Mouse (Mus musculus) CH12.LX (cell line): ENCODE results near the gene Sik3. TPM values are rescaled to one million over a fixed set of nuclear protein-coding genes. Genes with fewer than 3 reads are reported as not detected.

Experiments
- DNase-seq: peaks from one replicate; pipeline ENCODE4 v3.0.0-alpha.2; 2013; ENCODE audit errors: extremely low read depth
- H3K27ac ChIP-seq: 2 replicates; pipeline ENCODE4 v1.5.1; 2012; ENCODE audit warnings: low read depth, mild to moderate bottlenecking, control low read depth, moderate library complexity; ENCODE audit not compliant: insufficient read depth
- H3K27me3 ChIP-seq: replicated peaks from 2 replicates; pipeline ENCODE3; 2012; ENCODE audit warnings: inconsistent platforms
- H3K36me3 ChIP-seq, 2 experiments: replicated peaks in 1 of 2; 2 replicates each; pipeline versions ENCODE3 to v1.6.1; 2012; ENCODE audit warnings: inconsistent platforms in 1 of 2, low read length in 1 of 2, mild to moderate bottlenecking in 1 of 2, mixed read lengths in 1 of 2, moderate library complexity in 1 of 2; ENCODE audit not compliant: control insufficient read depth in 1 of 2, insufficient read depth in 1 of 2
- H3K4me1 ChIP-seq, 2 experiments: 2 replicates each; pipeline ENCODE4 v1.6.1; 2012; ENCODE audit warnings: inconsistent platforms in 1 of 2, moderate library complexity in 1 of 2; ENCODE audit not compliant: insufficient read depth in 2 of 2, control insufficient read depth in 1 of 2
- H3K4me2 ChIP-seq: 2 replicates; pipeline ENCODE4 v1.6.1; 2012; ENCODE audit warnings: low read depth, mild to moderate bottlenecking, control low read depth; ENCODE audit not compliant: poor library complexity, insufficient read depth, severe bottlenecking
- H3K4me3 ChIP-seq, 3 experiments: fragments of 150-350 bp in 1 of 3; sonication (generic) in 1 of 3; replicated peaks in 1 of 3; 2 replicates each; pipeline versions ENCODE3 to v1.5.1; 2011 to 2012; ENCODE audit warnings: low read depth in 2 of 3, low read length in 2 of 3, mild to moderate bottlenecking in 2 of 3, moderate library complexity in 2 of 3, control low read depth in 1 of 3, improper control_type of control experiment in 1 of 3, inconsistent platforms in 1 of 3, mixed read lengths in 1 of 3; ENCODE audit not compliant: poor library complexity in 1 of 3
- H3K79me2 ChIP-seq: replicated peaks from 2 replicates; pipeline ENCODE4 v1.6.1; 2012; ENCODE audit warnings: mild to moderate bottlenecking, moderate library complexity; ENCODE audit not compliant: control insufficient read depth, poor library complexity, insufficient read depth, severe bottlenecking; ENCODE audit errors: extremely low read depth
- H3K9ac ChIP-seq: 2 replicates; pipeline ENCODE4 v1.6.1; 2012; ENCODE audit warnings: low read depth, mild to moderate bottlenecking, control low read depth, moderate library complexity; ENCODE audit not compliant: insufficient read depth
- H3K9me3 ChIP-seq: replicated peaks from 2 replicates; pipeline ENCODE3; 2012; ENCODE audit warnings: low read length, inconsistent platforms, mixed read lengths
- BHLHE40 ChIP-seq: IDR thresholded peaks from 2 replicates; pipeline ENCODE4 v1.6.1; 2011; ENCODE audit warnings: mild to moderate bottlenecking, low read depth, low read length, improper control_type of control experiment
- CHD1 ChIP-seq: IDR thresholded peaks from 2 replicates; pipeline ENCODE4 v1.6.1; 2012; ENCODE audit warnings: low read depth, low read length, improper control_type of control experiment, inconsistent platforms
- CHD2 ChIP-seq: IDR thresholded peaks from 2 replicates; pipeline ENCODE4 v1.6.1; 2011; ENCODE audit warnings: low read length, improper control_type of control experiment
- ELF1 ChIP-seq: IDR thresholded peaks from 2 replicates; pipeline ENCODE4 v1.6.1; 2014; ENCODE audit warnings: low read depth, mild to moderate bottlenecking, inconsistent platforms, low read length, improper control_type of control experiment
- EP300 ChIP-seq: IDR thresholded peaks from 2 replicates; pipeline ENCODE4 v1.6.1; 2011; ENCODE audit warnings: low read length, improper control_type of control experiment
- ETS1 ChIP-seq: conservative IDR thresholded peaks from 2 replicates; pipeline ENCODE4 v1.6.1; 2012; ENCODE audit warnings: low read depth, mild to moderate bottlenecking, inconsistent platforms, low read length, improper control_type of control experiment, moderate library complexity
- HCFC1 ChIP-seq: IDR thresholded peaks from 2 replicates; pipeline ENCODE4 v1.6.1; 2012; ENCODE audit warnings: low read depth, mild to moderate bottlenecking, inconsistent platforms, low read length, improper control_type of control experiment
- IRF4 ChIP-seq: IDR thresholded peaks from 2 replicates; pipeline ENCODE4 v1.6.1; 2014; ENCODE audit warnings: low read depth, mild to moderate bottlenecking, inconsistent platforms, low read length, improper control_type of control experiment
- JUN ChIP-seq: IDR thresholded peaks from 2 replicates; pipeline ENCODE4 v1.6.1; 2011; ENCODE audit warnings: low read depth, mild to moderate bottlenecking, low read length, improper control_type of control experiment, moderate library complexity; ENCODE audit not compliant: insufficient read depth
- JUND ChIP-seq: conservative IDR thresholded peaks from 2 replicates; pipeline ENCODE4 v1.6.1; 2011; ENCODE audit warnings: low read depth, low read length, improper control_type of control experiment
- KAT2A ChIP-seq: IDR thresholded peaks from 2 replicates; pipeline ENCODE4 v1.6.1; 2012; ENCODE audit warnings: low read length, improper control_type of control experiment, inconsistent platforms; ENCODE audit not compliant: insufficient replicate concordance
- MAFK ChIP-seq: IDR thresholded peaks from 2 replicates; pipeline ENCODE4 v1.6.1; 2011; ENCODE audit warnings: low read length, improper control_type of control experiment; ENCODE audit not compliant: insufficient replicate concordance
- MAZ ChIP-seq: IDR thresholded peaks from 2 replicates; pipeline ENCODE4 v1.6.1; 2012; ENCODE audit warnings: low read depth, mild to moderate bottlenecking, inconsistent platforms, low read length, improper control_type of control experiment, moderate library complexity
- MEF2A ChIP-seq: IDR thresholded peaks from 2 replicates; pipeline ENCODE4 v1.6.1; 2014; ENCODE audit warnings: low read depth, mild to moderate bottlenecking, inconsistent platforms, low read length, improper control_type of control experiment, borderline replicate concordance
- MXI1 ChIP-seq: IDR thresholded peaks from 2 replicates; pipeline ENCODE4 v1.6.1; 2011; ENCODE audit warnings: mild to moderate bottlenecking, low read depth, low read length, improper control_type of control experiment
- MYC ChIP-seq: IDR thresholded peaks from 2 replicates; pipeline ENCODE4 v1.6.1; 2011; ENCODE audit warnings: low read depth, mild to moderate bottlenecking, improper control_type of control experiment, low read length
- NELFE ChIP-seq: IDR thresholded peaks from 2 replicates; pipeline ENCODE4 v1.6.1; 2011; ENCODE audit warnings: low read depth, low read length, improper control_type of control experiment
- NRF1 ChIP-seq: IDR thresholded peaks from 2 replicates; pipeline ENCODE4 v1.6.1; 2014; ENCODE audit warnings: low read depth, mild to moderate bottlenecking, inconsistent platforms, low read length, improper control_type of control experiment, moderate library complexity
- PAX5 ChIP-seq: IDR thresholded peaks from 2 replicates; pipeline ENCODE4 v1.6.1; 2012; ENCODE audit warnings: low read length, inconsistent platforms, mixed read lengths
- POLR2A ChIP-seq: IDR thresholded peaks from 2 replicates; pipeline ENCODE4 v1.6.1; 2011; ENCODE audit warnings: low read depth, mild to moderate bottlenecking, improper control_type of control experiment, low read length
- RAD21 ChIP-seq: IDR thresholded peaks from 2 replicates; pipeline ENCODE4 v1.6.1; 2011; ENCODE audit warnings: low read depth, mild to moderate bottlenecking, low read length, improper control_type of control experiment, moderate library complexity
- RCOR1 ChIP-seq: conservative IDR thresholded peaks from 2 replicates; pipeline ENCODE4 v1.6.1; 2012; ENCODE audit warnings: low read depth, mild to moderate bottlenecking, inconsistent platforms, low read length, improper control_type of control experiment
- SIN3A ChIP-seq: IDR thresholded peaks from 2 replicates; pipeline ENCODE4 v1.6.1; 2012; ENCODE audit warnings: low read length, improper control_type of control experiment, inconsistent platforms
- SMC3 ChIP-seq: IDR thresholded peaks from 2 replicates; pipeline ENCODE4 v1.6.1; 2011; ENCODE audit warnings: low read depth, low read length, improper control_type of control experiment
- TBP ChIP-seq: conservative IDR thresholded peaks from 2 replicates; pipeline ENCODE4 v1.6.1; 2011; ENCODE audit warnings: low read depth, low read length, improper control_type of control experiment
- TCF12 ChIP-seq: IDR thresholded peaks from 2 replicates; pipeline ENCODE4 v1.6.1; 2014; ENCODE audit warnings: low read depth, mild to moderate bottlenecking, inconsistent platforms, low read length, improper control_type of control experiment
- UBTF ChIP-seq: IDR thresholded peaks from 2 replicates; pipeline ENCODE4 v1.6.1; 2012; ENCODE audit warnings: low read depth, mild to moderate bottlenecking, inconsistent platforms, low read length, improper control_type of control experiment, moderate library complexity
- USF1 ChIP-seq: IDR thresholded peaks from 2 replicates; pipeline ENCODE4 v1.6.1; 2014; ENCODE audit warnings: low read depth, mild to moderate bottlenecking, inconsistent platforms, low read length, improper control_type of control experiment
- USF2 ChIP-seq: conservative IDR thresholded peaks from 2 replicates; pipeline ENCODE4 v1.6.1; 2011; ENCODE audit warnings: low read depth, low read length, improper control_type of control experiment
- ZMIZ1 ChIP-seq: IDR thresholded peaks from 2 replicates; pipeline ENCODE4 v1.6.1; 2012; ENCODE audit warnings: low read depth, mild to moderate bottlenecking, inconsistent platforms, low read length, improper control_type of control experiment
- ZNF384 ChIP-seq: IDR thresholded peaks from 2 replicates; pipeline ENCODE4 v1.6.1; 2012; ENCODE audit warnings: low read depth, low read length, improper control_type of control experiment, inconsistent platforms
- dilution Hi-C: fragments of 300-500 bp; cut with MboI; formaldehyde crosslinking; loops from 2 replicates; pipeline ENCODE4 v1.14.3; 2020; ENCODE audit warnings: low sequenced_read_pairs; ENCODE audit not compliant: extremely low pct_unique_long_range_greater_than_20kb, extremely low pct_ligation_motif_present
- in situ Hi-C: fragments of 300-500 bp; cut with MboI; formaldehyde crosslinking; loops from 3 replicates; pipeline ENCODE4 v1.14.3; 2019; ENCODE audit warnings: low sequenced_read_pairs, low pct_ligation_motif_present, low pct_unique_long_range_greater_than_20kb, mixed read lengths
- polyA plus RNA-seq: library from polyadenylated mRNA; unstranded; fragments of >175 nt; gene quantifications from 2 replicates; pipeline ENCODE4 v1.2.1, GENCODE M21; 2012; ENCODE audit warnings: low read depth; ENCODE audit not compliant: insufficient read length
- total RNA-seq, 2 experiments: library from RNA; depleted of rRNA; stranded (reverse); fragments of 300-350 nt in 1 of 2; fragments of >200 nt in 1 of 2; gene quantifications; 2 replicates each; pipeline ENCODE4 v1.2.3; 2012 to 2014

The Sik3 gene
- total and polyA plus RNA-seq, 3 experiments: 14.9 to 29.8 (median 21.4) TPM

GRCm38 (mm10) chr9:46172953-46173352 is 160.3 kb downstream of the Sik3 start:
- dilution Hi-C loops: no loop called here
- Histone ChIP-seq H3K79me2 (no peaks in the 10 kb centered on the region; the same call in 1 of the 2 replicates), H3K4me3 (peak overlapping the region in 1 of 3 experiments; percentile 20), H3K27me3 (no peaks in the 10 kb centered on the region), H3K9me3 (no peaks in the 10 kb centered on the region), H3K4me2 (peak overlapping the region; percentile 80), H3K27ac (peak overlapping the region; percentile 99)
- in situ Hi-C loops: no loop called here
- peak; percentile 93 for DNase-seq
- peak; percentile 91 for TF ChIP-seq RCOR1
- TF ChIP-seq SIN3A: peak; percentile 68
- TF ChIP-seq MXI1: no peak; the same call in 1 of the 2 replicates
- TF ChIP-seq MEF2A: peak; percentile 93
- TF ChIP-seq CHD1: peak; percentile 81
- TF ChIP-seq ETS1: peak; percentile 94
- peak; percentile 91 for TF ChIP-seq CHD2
- peak; percentile 78 for TF ChIP-seq UBTF
- peak; percentile 44 for TF ChIP-seq POLR2A
- TF ChIP-seq IRF4: peak; percentile 100
- peak; percentile 98 for TF ChIP-seq JUN
- TF ChIP-seq TBP: peak; percentile 77
- peak; percentile 80; the same call in 1 of the 2 replicates for TF ChIP-seq MYC
- TF ChIP-seq NELFE: no peak
- peak; percentile 99 for TF ChIP-seq EP300
- TF ChIP-seq TCF12: peak; percentile 92
- no peak; the same call in 1 of the 2 replicates for TF ChIP-seq NRF1
- peak; percentile 65 for TF ChIP-seq ELF1
- peak; percentile 9; the same call in 1 of the 2 replicates for TF ChIP-seq ZNF384
- TF ChIP-seq KAT2A: 0 out of 2 replicates have a peak, but pooled peaks have one; percentile 51
- TF ChIP-seq HCFC1: peak; percentile 30; the same call in 1 of the 2 replicates
- no peak for TF ChIP-seq USF1
- TF ChIP-seq SMC3: no peak
- no peak; the same call in 1 of the 2 replicates for TF ChIP-seq RAD21
- TF ChIP-seq ZMIZ1: no peak; the same call in 1 of the 2 replicates
- TF ChIP-seq MAFK: peak; percentile 98
- TF ChIP-seq JUND: peak; percentile 99
- no peak for TF ChIP-seq PAX5
- TF ChIP-seq USF2: no peak
- peak; percentile 92 for TF ChIP-seq MAZ
- peak; percentile 78 for TF ChIP-seq BHLHE40
- TF ChIP-seq, all 38 proteins: peak for 22
- Histone ChIP-seq H3K9ac (peak overlapping the region; percentile 98), H3K36me3 (peaks cover 5 to 12% of the 10 kb centered on the region in 2 experiments), H3K4me1 (peaks cover 20 to 70% of the 10 kb centered on the region in 2 experiments)
